Mouse (Mus musculus): ENCODE results near the gene Psmc3ip.

Psmc3ip gene

DNA sequence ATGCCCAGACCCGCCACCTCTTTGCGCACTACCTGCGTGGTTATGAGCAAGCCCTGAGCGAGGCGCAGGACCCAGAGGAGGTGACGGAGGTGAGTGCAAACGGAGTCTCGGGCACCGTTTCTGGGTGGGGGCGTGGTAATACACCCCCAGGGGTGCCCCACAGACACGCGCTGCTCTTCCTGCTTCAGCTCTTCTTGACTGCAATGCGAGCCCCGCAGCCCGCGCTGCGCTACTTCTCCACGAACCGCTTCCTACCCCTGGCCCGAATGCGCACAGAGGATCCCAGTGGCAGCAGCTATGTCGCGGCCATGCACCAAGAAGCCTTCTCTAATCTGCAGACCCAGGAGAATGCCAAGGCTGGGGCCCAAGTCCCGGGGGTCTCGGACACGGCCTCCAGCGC lies 15.5 kb downstream of the Psmc3ip start:
- DNase-seq (ENCODE audit: low read depth): no peak

DNA sequence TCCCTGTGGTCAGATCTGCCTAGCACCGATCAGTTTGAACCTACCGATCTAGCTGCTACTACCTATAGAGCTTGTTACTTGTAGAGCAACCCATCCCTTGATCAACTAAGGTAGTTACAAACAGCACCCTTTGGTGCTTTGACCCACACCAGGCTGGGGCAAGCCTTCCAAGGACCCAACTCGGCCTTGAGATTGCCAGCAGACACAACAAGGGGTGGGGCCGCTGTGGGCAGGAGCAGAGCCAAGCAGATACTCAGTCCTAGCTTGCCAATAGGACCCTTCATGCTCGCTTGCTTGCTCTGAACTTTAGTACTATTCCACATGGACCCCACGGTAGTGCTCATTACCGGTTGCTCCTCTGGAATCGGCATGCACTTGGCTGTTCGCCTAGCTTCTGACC lies 17.1 kb downstream of the Psmc3ip start, which contains the start of gene Hsd17b1:
Gene Hsd17b1 (plus strand): TSS at position 291 of the 400 bp plus-strand sequence.
- DNase-seq (ENCODE audit: low read depth): no peak

DNA sequence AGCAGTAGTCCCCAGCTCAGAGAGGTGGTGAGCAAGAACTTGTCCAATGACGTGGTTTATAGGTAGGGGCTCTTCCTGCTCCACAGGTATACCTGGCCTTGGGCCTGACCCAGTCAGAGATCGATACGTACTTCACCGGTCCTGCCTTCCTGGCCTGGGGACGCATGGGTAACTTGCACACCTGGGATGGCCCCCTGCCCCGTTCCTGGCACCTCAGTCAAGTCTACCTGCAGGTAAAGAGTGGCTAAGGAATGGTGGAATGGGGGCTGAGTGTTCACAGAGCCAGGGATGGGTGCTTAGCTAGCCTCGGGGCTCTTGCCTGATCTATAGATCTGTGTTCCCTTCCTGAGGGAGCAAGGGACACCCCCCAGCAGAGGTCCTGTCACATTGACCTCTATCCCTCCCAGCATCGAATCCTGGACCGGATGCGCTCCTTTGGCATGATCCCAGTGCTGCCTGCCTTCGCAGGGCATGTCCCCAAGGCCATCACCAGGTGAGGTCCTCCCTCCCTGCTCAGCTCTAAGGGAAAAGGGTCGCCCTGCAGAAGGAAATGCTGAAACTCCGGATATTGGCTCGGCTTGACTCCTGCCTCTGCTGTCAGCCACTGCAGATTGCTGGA lies 23.3 kb downstream of the Psmc3ip start:
- DNase-seq (ENCODE audit: low read depth): no peak

GRCm38 (mm10) chr11:101070987-101071386 lies 24.2 kb downstream of the Psmc3ip start:
- DNase-seq (ENCODE audit: low read depth): no peak

- DNase-seq (ENCODE audit: low read depth): no peak
Measured at GRCm38 (mm10) chr11:101070189-101070527, 25.1 kb downstream of the Psmc3ip start.

- DNase-seq (ENCODE audit: low read depth): peak; percentile 87
Measured at GRCm38 (mm10) chr11:101069391-101070188, 25.6 kb downstream of the Psmc3ip start, which contains the start of gene Naglu. TSS of gene Naglu (plus strand) at chr11:101070012.

- no peak for DNase-seq (ENCODE audit: low read depth)
Measured at GRCm38 (mm10) chr11:101066549-101067412, 28.5 kb downstream of the Psmc3ip start.

DNA sequence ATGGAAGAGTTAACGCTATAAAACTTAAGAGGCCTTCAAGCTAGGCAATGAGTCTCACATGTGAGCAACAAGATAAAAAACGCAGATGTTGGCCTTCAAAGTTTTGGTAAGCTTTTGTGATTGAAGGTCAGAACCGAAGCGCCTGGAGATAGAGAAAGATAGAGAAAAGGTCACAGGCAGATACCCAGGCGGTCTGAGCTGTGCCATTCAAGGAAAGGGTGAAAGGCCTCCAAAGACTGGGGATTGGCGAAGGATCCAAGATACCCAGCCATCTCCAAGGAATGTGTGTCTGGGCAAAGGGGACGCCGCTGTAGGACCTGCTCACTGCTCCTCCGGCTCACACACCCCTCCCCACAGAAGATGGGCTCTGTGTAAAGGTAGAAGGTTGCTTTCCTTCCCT lies 30.2 kb downstream of the Psmc3ip start:
- DNase-seq (ENCODE audit: low read depth): no peak

- DNase-seq (ENCODE audit: low read depth): no peak
Measured at GRCm38 (mm10) chr11:101064462-101064861, 30.8 kb downstream of the Psmc3ip start.

DNA sequence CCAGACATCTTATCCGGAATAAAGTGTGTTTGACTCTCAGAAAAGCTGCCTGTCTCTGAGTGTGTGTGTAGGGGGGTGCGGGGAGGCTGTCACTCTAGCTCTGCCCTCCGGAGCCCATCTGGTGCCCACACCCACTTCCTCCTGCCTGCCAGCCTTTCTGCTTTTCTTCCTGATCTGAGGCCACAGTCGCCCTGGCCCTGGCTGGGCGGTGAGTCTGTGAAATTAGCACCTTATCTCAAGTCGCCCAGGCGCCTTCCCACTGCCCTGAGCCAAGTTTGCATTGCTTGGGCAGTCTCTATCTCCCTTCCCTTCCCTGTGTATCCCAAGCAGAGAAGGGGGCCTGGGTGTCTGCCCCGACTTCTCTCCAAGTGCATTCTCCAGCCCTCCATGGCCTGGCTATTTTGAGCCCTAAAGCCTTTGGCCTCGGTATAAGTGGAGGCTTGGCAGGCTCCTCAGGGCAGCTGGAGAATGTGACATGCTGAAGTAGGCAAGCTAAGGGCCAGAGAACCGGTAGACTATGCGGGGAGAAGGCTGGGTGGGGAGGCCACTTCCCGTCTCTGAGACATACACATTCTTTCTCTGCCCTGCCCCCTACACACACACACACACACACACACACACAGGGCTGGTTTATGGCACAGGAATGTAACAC lies 31.4 kb downstream of the Psmc3ip start:
- no peak for DNase-seq (ENCODE audit: low read depth)

- DNase-seq (ENCODE audit: low read depth): no peak
Measured at GRCm38 (mm10) chr11:101062971-101063675, 32.1 kb downstream of the Psmc3ip start.

GRCm38 (mm10) chr11:101062165-101062884 lies 32.9 kb downstream of the Psmc3ip start:
- DNase-seq (ENCODE audit: low read depth): no peak

- DNase-seq (ENCODE audit: low read depth): no peak
Measured at GRCm38 (mm10) chr11:101061049-101061448, 34.2 kb downstream of the Psmc3ip start.

GRCm38 (mm10) chr11:101060126-101060525 lies 35.1 kb downstream of the Psmc3ip start:
- peak; percentile 85 for DNase-seq (ENCODE audit: low read depth)

DNA sequence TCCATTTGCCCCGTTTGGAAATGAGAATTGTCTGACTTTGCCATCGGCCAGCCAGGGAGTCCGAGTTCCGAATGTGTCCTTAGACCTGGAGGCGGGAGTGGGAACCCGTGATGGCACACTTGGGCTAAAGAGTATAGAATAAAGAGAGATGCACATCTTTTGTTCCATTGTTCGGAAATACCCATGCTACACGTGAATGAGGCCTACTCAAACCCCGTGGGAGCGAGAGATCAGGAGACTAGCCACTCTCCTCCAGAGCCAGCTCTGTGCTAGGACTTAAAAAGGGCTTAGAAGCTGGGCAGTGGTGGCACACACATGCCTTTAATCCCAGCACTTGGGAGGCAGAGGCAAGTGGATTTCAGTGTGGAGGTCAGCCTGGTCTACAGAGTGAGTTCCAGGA lies 35.8 kb downstream of the Psmc3ip start:
- no peak for DNase-seq (ENCODE audit: low read depth)

DNA sequence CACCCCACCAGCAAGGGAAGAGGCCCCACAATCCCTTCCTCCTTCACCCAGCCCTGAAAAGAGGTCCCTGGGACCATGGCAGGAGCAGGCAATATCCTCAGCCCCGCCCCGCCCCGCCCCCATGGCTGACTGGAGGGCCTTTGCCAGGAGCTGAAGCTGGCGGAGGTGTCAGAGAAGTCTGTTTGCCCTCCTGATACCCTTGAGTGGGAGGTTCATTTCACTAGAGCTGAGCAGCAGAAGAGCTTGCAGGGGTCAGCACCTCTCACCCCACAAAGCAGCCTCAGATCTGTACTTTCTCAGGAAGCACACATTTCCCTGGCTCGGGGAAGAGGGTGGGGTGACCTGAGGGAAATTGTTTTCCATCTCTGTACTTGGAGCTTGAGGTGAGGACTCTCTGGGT lies 36.5 kb downstream of the Psmc3ip start:
- DNase-seq (ENCODE audit: low read depth): no peak

- no peak for DNase-seq (ENCODE audit: low read depth)
Measured at GRCm38 (mm10) chr11:101057860-101058259, 37.4 kb downstream of the Psmc3ip start.

- no peak for DNase-seq (ENCODE audit: low read depth)
Measured at GRCm38 (mm10) chr11:101056885-101057284, 38.4 kb downstream of the Psmc3ip start.

GRCm38 (mm10) chr11:101055418-101055817 lies 39.8 kb downstream of the Psmc3ip start:
- no peak for DNase-seq (ENCODE audit: low read depth)

GRCm38 (mm10) chr11:101053974-101054373 lies 41.3 kb downstream of the Psmc3ip start:
- no peak for DNase-seq (ENCODE audit: low read depth)

All from fibroblast of lung, adult 2 months (primary cell).